Mouse (Mus musculus): Measurements from ENCODE around the gene Pum2. TPM values are rescaled to one million over a fixed set of nuclear protein-coding genes. Genes with fewer than 3 reads are reported as not detected.
"Not testable (repeated sequence)": the region's sequence is repeated elsewhere in the genome, so short reads cannot be mapped to it uniquely, and the experiment has no call there.

Gene Pum2
- polyA plus RNA-seq, 1 experiment: 149 TPM

DNA sequence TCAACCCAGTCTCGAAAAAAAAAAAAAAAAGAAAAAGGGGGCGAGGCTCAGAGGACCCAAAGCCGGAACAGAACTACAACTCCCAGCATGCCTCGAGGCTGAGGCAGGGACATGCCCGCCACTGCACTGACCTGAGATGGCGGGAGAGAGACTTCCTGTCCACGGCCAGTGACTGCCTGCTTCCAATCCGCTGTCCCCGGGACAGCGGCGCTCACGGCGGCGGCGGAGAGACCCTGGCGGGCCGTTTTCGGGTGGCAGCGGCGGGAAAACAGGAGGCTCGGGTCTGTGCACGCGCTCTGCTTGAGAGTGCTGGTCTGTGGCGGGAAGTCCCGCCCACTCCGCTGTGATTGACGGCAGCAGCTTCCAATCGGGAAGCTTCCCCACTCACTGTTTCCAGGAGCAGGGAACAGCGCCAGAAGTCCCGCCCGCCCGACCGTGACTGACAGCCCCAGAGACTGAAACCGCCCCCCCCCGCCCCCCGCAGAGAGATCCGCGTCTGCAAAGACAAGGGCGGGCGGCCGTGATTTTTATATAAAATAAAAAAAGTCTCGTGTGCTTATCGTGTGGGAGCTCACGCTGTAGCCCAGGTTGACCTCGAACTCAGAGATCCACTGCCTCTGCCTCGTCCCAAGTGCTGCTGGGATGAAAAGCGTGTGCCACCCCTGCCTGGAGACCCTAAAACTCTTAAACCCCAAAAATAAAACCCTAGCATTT is 33.1 kb upstream of the Pum2 start:
- H3K4me3 ChIP-seq (ENCODE audit: control insufficient read depth, insufficient read depth, low read length): peak overlapping the region; percentile 83
- peak; percentile 98 for DNase-seq
- peak overlapping the region; percentile 65 for H3K27ac ChIP-seq (ENCODE audit: control insufficient read depth, insufficient read depth, low read length)
- H3K4me1 ChIP-seq (replicated peaks; ENCODE audit: control insufficient read depth, insufficient read depth, low read length): no peaks in the 10 kb centered on the region; the same call in 1 of the 2 replicates
- H3K36me3 ChIP-seq (ENCODE audit: control insufficient read depth, insufficient read depth, low read length): no peaks in the 10 kb centered on the region
- under 1% methylated on average over 47 of the region's 47 CpGs for WGBS
- 0 out of 2 replicates have a peak, but pooled peaks have one; percentile 50 for TF ChIP-seq POLR2A (IDR thresholded peaks at IDR 0.05; ENCODE audit: control insufficient read depth, extremely low read depth, insufficient read depth, low read length, poor library complexity)
- 0 out of 2 replicates have a peak, but pooled peaks have one; percentile 30 for TF ChIP-seq CTCF (IDR thresholded peaks at IDR 0.05; ENCODE audit: borderline replicate concordance, control insufficient read depth, extremely low read depth, insufficient read depth, low read length, poor library complexity)
- no peaks in the 10 kb centered on the region for H3K27me3 ChIP-seq (ENCODE audit: control insufficient read depth, insufficient read depth, low read length)

DNA sequence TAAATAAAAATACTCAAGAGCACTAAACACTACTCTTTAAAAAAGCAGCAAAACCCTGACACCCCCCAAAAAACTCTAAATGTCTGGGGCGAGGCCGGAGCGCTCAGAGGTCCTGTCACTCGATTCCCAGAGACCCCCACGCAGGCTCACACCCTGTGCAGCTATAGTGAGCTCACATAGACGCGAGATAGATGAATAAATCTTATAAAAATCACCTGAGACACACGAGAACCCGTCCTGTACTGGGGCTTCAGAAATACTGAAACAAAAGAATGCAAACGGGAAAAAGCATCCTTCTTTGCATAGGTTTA is 32.6 kb upstream of the Pum2 start:
- peak; percentile 29 for DNase-seq
- H3K4me3 ChIP-seq (ENCODE audit: control insufficient read depth, insufficient read depth, low read length): peak overlapping the region; percentile 83
- no peaks in the 10 kb centered on the region for H3K27me3 ChIP-seq (ENCODE audit: control insufficient read depth, insufficient read depth, low read length)
- no peaks in the 10 kb centered on the region for H3K36me3 ChIP-seq (ENCODE audit: control insufficient read depth, insufficient read depth, low read length)
- TF ChIP-seq CTCF (IDR thresholded peaks at IDR 0.05; ENCODE audit: borderline replicate concordance, control insufficient read depth, extremely low read depth, insufficient read depth, low read length, poor library complexity) (no peak), POLR2A (IDR thresholded peaks at IDR 0.05; ENCODE audit: control insufficient read depth, extremely low read depth, insufficient read depth, low read length, poor library complexity) (no peak)
- 32% methylated on average over 10 of the region's 10 CpGs for WGBS
- no peak overlapping the region for H3K27ac ChIP-seq (ENCODE audit: control insufficient read depth, insufficient read depth, low read length)
- no peaks in the 10 kb centered on the region; the same call in 1 of the 2 replicates for H3K4me1 ChIP-seq (replicated peaks; ENCODE audit: control insufficient read depth, insufficient read depth, low read length)

DNA sequence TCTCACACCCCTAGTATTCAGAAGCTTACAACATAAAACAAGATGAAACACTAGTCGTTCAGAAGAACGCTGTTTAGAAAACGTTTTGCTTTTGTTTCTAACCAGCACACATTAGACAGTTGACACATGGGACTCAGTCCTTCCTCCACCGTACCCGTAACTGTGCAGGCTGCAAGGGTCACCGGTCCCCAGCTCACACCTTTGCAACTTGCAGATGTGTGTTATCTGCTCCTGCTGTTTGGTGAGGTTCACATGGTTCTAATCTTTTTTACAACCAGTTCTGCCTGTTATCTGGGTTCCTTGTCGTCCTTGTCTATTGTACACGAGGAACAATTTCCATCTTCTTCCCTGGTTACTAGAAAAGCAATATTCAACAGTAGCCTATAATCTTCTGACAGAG is 25.7 kb upstream of the Pum2 start:
- H3K27me3 ChIP-seq (ENCODE audit: control insufficient read depth, insufficient read depth, low read length): not testable (repeated sequence)
- WGBS: 85% methylated on average over 8 of the region's 8 CpGs

DNA sequence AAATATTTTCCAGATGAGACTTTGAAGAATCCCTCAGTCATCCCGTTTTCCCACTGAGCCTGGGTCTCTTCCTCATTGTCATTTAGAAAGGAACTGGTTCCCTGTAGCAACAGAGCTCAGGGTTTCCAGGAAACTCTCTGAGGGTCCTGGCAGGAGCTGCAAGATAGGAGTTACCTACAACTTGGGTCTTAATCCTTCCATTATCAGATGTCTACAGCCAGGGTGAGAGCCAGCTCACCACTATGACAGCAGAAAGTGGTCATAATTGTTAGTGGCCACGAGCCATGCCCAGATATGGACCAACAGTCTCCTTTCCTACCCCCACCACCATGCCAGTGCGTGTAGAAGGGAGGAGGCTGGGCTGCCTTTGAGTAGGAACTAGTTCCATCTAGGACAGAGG is 23.9 kb upstream of the Pum2 start:
- WGBS: 81% methylated on average over 3 of the region's 3 CpGs
- H3K27ac ChIP-seq (ENCODE audit: control insufficient read depth, insufficient read depth, low read length): not testable (repeated sequence)

More for the DNA sequence above, 25.7 kb upstream of the Pum2 start:
- not testable (repeated sequence) for DNase-seq; H3K36me3 ChIP-seq (ENCODE audit: control insufficient read depth, insufficient read depth, low read length); H3K27ac ChIP-seq (ENCODE audit: control insufficient read depth, insufficient read depth, low read length); H3K4me3 ChIP-seq (ENCODE audit: control insufficient read depth, insufficient read depth, low read length); H3K4me1 ChIP-seq (replicated peaks; ENCODE audit: control insufficient read depth, insufficient read depth, low read length)

DNA sequence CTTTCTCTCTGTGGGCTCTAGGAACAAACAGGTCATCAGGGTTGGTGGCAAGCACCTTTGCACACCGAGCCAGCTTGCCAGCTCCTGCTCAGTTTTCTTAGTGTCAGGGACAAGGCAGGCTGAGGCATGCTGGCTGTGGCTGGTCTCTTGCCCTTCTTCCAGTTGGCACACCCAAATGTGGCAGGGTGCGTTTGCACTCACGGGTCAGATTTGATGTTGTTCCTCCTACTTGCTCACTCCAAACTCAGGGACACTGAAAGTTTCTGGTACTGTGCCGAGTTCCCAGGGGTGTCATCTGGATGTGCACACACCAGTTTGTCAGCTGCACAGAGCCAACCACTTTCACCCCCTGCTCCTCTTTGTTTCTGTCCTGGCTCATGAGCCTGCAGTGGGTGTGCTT is 17.3 kb upstream of the Pum2 start:
- TF ChIP-seq POLR2A (IDR thresholded peaks at IDR 0.05; ENCODE audit: control insufficient read depth, extremely low read depth, insufficient read depth, low read length, poor library complexity): no peak
- TF ChIP-seq CTCF (IDR thresholded peaks at IDR 0.05; ENCODE audit: borderline replicate concordance, control insufficient read depth, extremely low read depth, insufficient read depth, low read length, poor library complexity): no peak
- DNase-seq: no peak
- 97% methylated on average over 4 of the region's 4 CpGs for WGBS

More for the DNA sequence above, 23.9 kb upstream of the Pum2 start:
- not testable (repeated sequence) for DNase-seq; H3K4me3 ChIP-seq (ENCODE audit: control insufficient read depth, insufficient read depth, low read length); H3K4me1 ChIP-seq (replicated peaks; ENCODE audit: control insufficient read depth, insufficient read depth, low read length); H3K27me3 ChIP-seq (ENCODE audit: control insufficient read depth, insufficient read depth, low read length); H3K36me3 ChIP-seq (ENCODE audit: control insufficient read depth, insufficient read depth, low read length)

DNA sequence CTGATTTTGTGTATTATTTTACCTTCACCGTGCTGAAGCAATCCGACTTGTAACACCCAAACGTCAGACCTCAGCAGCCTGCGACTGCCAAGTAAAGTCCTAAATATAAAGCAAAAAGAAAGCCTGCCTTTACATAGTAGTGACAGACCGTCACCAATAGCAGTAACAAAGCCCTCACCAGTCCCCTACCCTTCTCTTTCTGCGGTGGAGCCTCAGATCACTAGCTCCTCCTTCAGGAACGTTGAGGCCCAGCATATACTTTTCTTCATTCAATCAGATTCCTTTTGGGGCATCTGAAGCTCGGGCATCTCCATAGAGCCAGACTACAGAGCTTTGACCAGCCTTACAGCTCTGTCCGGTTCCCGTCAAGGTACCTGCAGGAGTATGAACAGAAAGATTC is 16.8 kb upstream of the Pum2 start:
- no peaks in the 10 kb centered on the region for H3K36me3 ChIP-seq (ENCODE audit: control insufficient read depth, insufficient read depth, low read length)
- H3K27ac ChIP-seq (ENCODE audit: control insufficient read depth, insufficient read depth, low read length): no peak overlapping the region
- no peaks in the 10 kb centered on the region for H3K27me3 ChIP-seq (ENCODE audit: control insufficient read depth, insufficient read depth, low read length)
- TF ChIP-seq POLR2A (IDR thresholded peaks at IDR 0.05; ENCODE audit: control insufficient read depth, extremely low read depth, insufficient read depth, low read length, poor library complexity) (no peak), CTCF (IDR thresholded peaks at IDR 0.05; ENCODE audit: borderline replicate concordance, control insufficient read depth, extremely low read depth, insufficient read depth, low read length, poor library complexity) (no peak)
- H3K4me3 ChIP-seq (ENCODE audit: control insufficient read depth, insufficient read depth, low read length): no peak overlapping the region
- 89% methylated on average over 10 of the region's 10 CpGs for WGBS
- DNase-seq: no peak
- peaks cover 14% of the 10 kb centered on the region for H3K4me1 ChIP-seq (replicated peaks; ENCODE audit: control insufficient read depth, insufficient read depth, low read length)

More for the DNA sequence above, 17.3 kb upstream of the Pum2 start:
- Histone ChIP-seq H3K4me1 (replicated peaks; ENCODE audit: control insufficient read depth, insufficient read depth, low read length) (peaks cover 13% of the 10 kb centered on the region), H3K27me3 (ENCODE audit: control insufficient read depth, insufficient read depth, low read length) (no peaks in the 10 kb centered on the region), H3K4me3 (ENCODE audit: control insufficient read depth, insufficient read depth, low read length) (no peak overlapping the region), H3K27ac (ENCODE audit: control insufficient read depth, insufficient read depth, low read length) (no peak overlapping the region), H3K36me3 (ENCODE audit: control insufficient read depth, insufficient read depth, low read length) (no peaks in the 10 kb centered on the region)

DNA sequence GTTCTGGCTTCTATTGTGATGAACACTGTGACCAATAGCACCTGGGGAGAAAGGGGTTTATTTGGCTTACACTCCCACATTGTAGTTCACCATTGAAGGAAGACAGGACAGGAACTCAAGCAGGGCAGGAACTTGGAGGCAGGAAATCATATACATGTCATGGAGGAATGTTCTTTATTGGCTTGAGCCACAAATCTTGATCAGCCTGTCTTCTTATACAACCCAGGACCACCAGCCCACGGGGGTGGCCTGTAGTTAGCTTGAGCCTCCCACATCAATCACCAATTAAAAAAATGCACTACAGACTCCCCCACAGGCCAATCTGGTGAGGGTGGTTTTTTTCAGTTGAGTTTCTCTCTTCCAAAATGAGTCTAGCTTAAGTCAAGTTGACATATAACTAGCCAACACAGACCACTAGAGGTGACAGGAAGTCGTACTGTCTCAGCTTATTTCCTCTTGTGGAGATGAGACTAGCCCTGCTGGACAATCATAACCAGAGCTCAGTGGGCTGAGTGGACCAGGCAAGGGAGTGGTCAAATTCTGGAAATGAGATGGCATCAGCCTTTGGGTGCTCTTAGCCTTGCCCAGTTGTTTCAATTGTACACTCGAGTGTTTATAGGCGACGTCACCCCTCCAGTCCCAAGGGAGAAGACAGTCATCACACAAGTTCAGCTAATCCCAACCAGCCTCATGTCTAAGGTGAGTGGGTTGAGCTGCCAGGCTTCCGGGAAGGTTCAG is 16.1 kb upstream of the Pum2 start:
- no peaks in the 10 kb centered on the region for H3K27me3 ChIP-seq (ENCODE audit: control insufficient read depth, insufficient read depth, low read length)
- DNase-seq: no peak
- 80% methylated on average over 6 of the region's 6 CpGs for WGBS
- no peak overlapping the region for H3K27ac ChIP-seq (ENCODE audit: control insufficient read depth, insufficient read depth, low read length)
- peaks cover 21% of the 10 kb centered on the region for H3K4me1 ChIP-seq (replicated peaks; ENCODE audit: control insufficient read depth, insufficient read depth, low read length)
- TF ChIP-seq POLR2A (IDR thresholded peaks at IDR 0.05; ENCODE audit: control insufficient read depth, extremely low read depth, insufficient read depth, low read length, poor library complexity) (no peak), CTCF (IDR thresholded peaks at IDR 0.05; ENCODE audit: borderline replicate concordance, control insufficient read depth, extremely low read depth, insufficient read depth, low read length, poor library complexity) (no peak)
- no peaks in the 10 kb centered on the region for H3K36me3 ChIP-seq (ENCODE audit: control insufficient read depth, insufficient read depth, low read length)
- H3K4me3 ChIP-seq (ENCODE audit: control insufficient read depth, insufficient read depth, low read length): no peak overlapping the region
